Mouse (Mus musculus) urinary bladder, postnatal 36 days (tissue): ENCODE data around the gene Tmx2.
"Not testable (repeated sequence)": the region's sequence is repeated elsewhere in the genome, so short reads cannot be mapped to it uniquely, and the experiment has no call there.

Experiments
- DNase-seq, 2 experiments: peaks; one replicate each; pipeline ENCODE4 v3.0.0; 2022; ENCODE audit warnings: low spot score in 2 of 2, mixed read lengths in 1 of 2

Gene Tmx2

GRCm38 (mm10) chr2:84679016-84679415 is at the start of gene Tmx2:
TSS of gene Tmx2 (minus strand) at chr2:84679140.
- no peak for DNase-seq

- not testable (repeated sequence) for DNase-seq
These were observed 49.3 kb upstream of the Tmx2 start for GRCm38 (mm10) chr2:84728191-84728590.

- DNase-seq: peak; percentile 94 to 97
These were observed 48.4 kb upstream of the Tmx2 start, which contains the start of gene Clp1 for GRCm38 (mm10) chr2:84727172-84727858. TSS of gene Clp1 (minus strand) at chr2:84727350.

- no peak for DNase-seq
These were observed 47.8 kb upstream of the Tmx2 start for GRCm38 (mm10) chr2:84726716-84727115.

- no peak for DNase-seq
These were observed 46.8 kb upstream of the Tmx2 start for GRCm38 (mm10) chr2:84725770-84726169.

- no peak for DNase-seq
These were observed 44.9 kb upstream of the Tmx2 start for GRCm38 (mm10) chr2:84723856-84724255.

GRCm38 (mm10) chr2:84721182-84721581 is 42.2 kb upstream of the Tmx2 start:
- DNase-seq: no peak

GRCm38 (mm10) chr2:84720718-84721117 is 41.8 kb upstream of the Tmx2 start:
- no peak for DNase-seq

- no peak for DNase-seq
These were observed 38.4 kb upstream of the Tmx2 start for GRCm38 (mm10) chr2:84717357-84717756.

GRCm38 (mm10) chr2:84716423-84717355 is 37.7 kb upstream of the Tmx2 start:
- no peak for DNase-seq

- peak in 1 of 2 experiments; percentile 62 for DNase-seq
These were observed 36.8 kb upstream of the Tmx2 start for GRCm38 (mm10) chr2:84715562-84716361.

- DNase-seq: peak; percentile 98
These were observed 36.0 kb upstream of the Tmx2 start, which contains the start of gene Zdhhc5 for GRCm38 (mm10) chr2:84714811-84715561. TSS of gene Zdhhc5 (minus strand) at chr2:84715180.

GRCm38 (mm10) chr2:84714422-84714810 is 35.5 kb upstream of the Tmx2 start:
- no peak for DNase-seq

- no peak for DNase-seq
These were observed 33.0 kb upstream of the Tmx2 start for GRCm38 (mm10) chr2:84711898-84712297.

- DNase-seq: no peak
These were observed 28.6 kb upstream of the Tmx2 start for GRCm38 (mm10) chr2:84707523-84707922.

GRCm38 (mm10) chr2:84705295-84705694 is 26.4 kb upstream of the Tmx2 start:
- DNase-seq: peak in 1 of 2 experiments; percentile 35

- DNase-seq: no peak
These were observed 25.4 kb upstream of the Tmx2 start for GRCm38 (mm10) chr2:84704329-84704728.

- DNase-seq: no peak
These were observed 24.6 kb upstream of the Tmx2 start for GRCm38 (mm10) chr2:84703497-84703896.

- DNase-seq: no peak
These were observed 16.2 kb upstream of the Tmx2 start for GRCm38 (mm10) chr2:84695007-84695695.

GRCm38 (mm10) chr2:84690050-84690449 is 11.1 kb upstream of the Tmx2 start:
- no peak for DNase-seq
